Mouse (Mus musculus) c-Kit-negative CD71-positive TER-119-positive erythroid progenitor cells, embryonic 14.5 days (primary cell): ENCODE data around the gene Mettl6.

ENCODE experiments used
- DNase-seq: peaks from one replicate; pipeline ENCODE4 v3.0.0-alpha.2; 2013; ENCODE audit warnings: low read depth, low spot score

Mettl6 gene

DNA sequence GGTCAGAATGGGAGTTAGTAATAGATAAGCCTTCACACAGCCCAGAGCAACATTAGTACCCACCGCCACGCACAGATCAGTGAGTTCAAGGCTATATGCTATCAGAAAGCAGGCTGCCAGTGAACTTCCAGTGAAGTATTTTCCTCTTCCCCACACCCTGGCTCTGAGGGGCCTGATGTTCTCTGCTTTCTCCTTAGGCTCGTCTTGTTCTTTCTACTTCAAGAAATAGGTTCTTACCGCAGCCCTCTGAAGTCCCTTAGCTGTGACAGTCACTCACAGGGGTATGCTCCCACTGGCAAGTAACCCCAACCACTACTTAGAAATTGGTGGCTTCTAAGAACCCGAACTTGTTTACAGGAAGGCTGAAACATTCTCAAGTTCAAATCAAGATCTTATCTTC, 61.7 kb downstream of the Mettl6 start:
- DNase-seq = no peak

DNA sequence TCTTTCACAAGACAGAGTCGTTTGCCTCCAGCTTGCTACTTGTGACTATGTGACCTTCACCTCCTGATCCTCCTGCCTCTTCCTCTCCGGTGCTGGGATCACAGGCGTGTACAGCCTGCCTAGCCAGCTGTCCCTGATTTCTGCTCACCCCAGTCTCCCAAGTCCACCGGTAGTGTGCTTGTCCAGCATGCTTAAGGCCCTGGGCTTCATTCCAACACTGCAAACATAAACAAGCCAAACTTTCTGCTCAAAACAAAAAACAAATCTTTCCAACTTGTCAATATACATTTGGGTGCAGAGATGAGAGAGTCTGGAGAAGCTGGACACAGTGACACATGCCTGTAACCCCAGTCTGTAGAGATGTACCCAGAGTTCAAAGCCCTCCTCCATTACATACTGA, 62.4 kb downstream of the Mettl6 start:
- no peak for DNase-seq

DNA sequence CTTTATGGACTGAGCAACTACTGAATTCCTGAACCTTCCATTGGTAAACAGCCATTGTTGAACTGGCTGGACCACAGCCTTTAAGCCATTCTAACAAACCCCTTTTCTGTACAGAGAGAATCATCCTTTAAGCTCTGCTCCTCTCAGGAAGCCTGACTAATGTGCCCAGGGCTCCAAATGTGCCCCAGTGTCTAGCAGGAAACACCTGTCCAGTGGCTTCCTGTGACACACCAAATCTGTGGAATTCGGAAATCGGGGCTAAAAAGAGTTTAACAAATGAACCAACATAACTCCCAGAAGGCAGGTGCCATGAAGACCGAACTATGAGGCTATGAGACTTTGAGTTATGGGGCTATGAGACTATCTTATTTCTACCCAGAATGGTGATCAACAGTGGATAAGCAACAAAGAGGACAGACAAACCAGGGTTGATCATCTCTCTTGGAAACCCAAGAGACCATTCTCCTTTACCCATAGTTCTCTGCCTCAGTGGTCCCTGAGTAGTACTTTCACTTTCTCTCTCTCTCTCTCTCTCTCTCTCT, 63.0 kb downstream of the Mettl6 start:
- DNase-seq = no peak

DNA sequence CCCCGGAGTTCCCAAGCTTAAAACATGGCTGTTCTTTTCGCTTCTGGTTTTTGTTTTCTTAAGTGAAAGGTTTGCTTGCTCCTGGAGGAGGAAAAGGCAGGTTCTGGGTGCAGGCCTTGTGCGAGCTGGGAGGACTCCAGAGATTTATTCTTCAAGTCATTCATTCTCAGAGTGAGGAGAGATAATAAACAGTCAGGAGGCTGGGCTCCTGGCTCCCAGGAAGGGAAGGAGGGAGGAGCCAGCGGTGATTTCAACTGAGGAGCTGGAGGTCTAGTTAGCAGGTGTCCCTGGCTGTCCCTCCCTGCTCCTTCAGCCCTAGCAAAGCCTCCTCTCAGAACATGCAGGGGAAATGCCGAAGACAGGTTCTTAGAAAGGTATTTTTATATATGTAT, 65.8 kb downstream of the Mettl6 start:
- DNase-seq = no peak

DNA sequence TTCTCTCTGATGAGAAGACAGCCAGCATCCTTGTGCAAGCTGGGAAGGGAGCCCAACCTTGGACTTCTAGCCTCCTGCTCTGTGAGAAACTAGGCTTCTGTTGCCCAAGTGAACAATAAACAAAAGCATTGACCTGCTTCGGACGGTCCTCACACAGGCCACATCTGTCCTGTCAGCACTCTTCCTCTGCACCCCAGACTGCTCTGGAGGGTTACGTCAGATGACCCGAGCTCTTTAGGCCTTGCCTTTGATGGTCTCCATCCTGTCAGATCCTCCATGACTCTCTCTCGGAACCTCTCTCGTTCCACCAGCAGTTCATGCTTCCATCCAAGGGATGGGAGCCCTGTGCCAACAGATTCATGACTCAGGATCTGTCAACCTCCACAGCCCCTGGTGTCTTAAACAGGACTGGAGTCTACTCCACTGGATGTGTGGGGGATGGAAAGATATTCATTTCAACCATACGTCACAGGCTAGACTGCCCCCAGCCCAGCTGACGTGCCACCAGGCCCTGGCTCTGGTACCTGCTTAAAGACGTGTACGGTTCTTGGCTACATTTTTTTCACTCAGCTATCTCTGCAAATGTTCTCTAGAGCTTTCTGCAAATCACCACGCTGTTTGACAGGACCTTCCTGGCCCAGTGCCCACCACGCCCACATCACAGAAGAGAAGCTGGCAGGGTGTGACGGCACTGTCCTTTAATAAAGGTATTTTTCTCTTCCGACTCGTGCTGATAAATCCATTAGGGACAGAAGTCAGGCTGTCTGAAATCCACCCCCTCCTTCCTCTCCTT, 66.4 kb downstream of the Mettl6 start:
- DNase-seq = no peak
